Comparison of ENCODE assay signal across 11 mouse cellular contexts in genomic region chr19:37320802-37321619, GRCm38 (mm10). TPM values are rescaled to one million over a fixed set of nuclear protein-coding genes. Genes with fewer than 3 reads are reported as not detected.
DNase-seq lines count a peak whose midpoint lies in the region; ATAC-seq and TF ChIP-seq lines count a peak whose summit lies in the region.
"Had no signal": no experiment of that assay in that cellular context is flagged by ENCODE, and none has a peak within 500 bp of the region (broad histone marks: within the 10 kb centered on the region; RNA-seq: fewer than 3 reads in every experiment).

No protein-coding gene starts in this region.

- H3K27ac ChIP-seq in cerebellum, adult 2 months (ENCODE audit: insufficient read depth, low read length), result no peak overlapping the region
- H3K27ac ChIP-seq in hindbrain, embryonic 13.5 days, result no peak overlapping the region
- H3K27ac ChIP-seq: liver, embryonic 14.5 days had no signal

- 0 out of 2 replicates have a peak, but pooled peaks cover 2% of the 10 kb centered on the region for H3K4me1 ChIP-seq in cerebellum, adult 2 months (ENCODE audit: control insufficient read depth, insufficient read depth, low read length)
- H3K4me1 ChIP-seq in hindbrain, embryonic 13.5 days (replicated peaks), result no peaks in the 10 kb centered on the region

- H3K27me3 ChIP-seq in cerebellum, adult 2 months (ENCODE audit: control insufficient read depth, insufficient read depth, low read length), result no peaks in the 10 kb centered on the region; the same call in 1 of the 2 replicates
- no peaks in the 10 kb centered on the region for H3K27me3 ChIP-seq in hindbrain, embryonic 13.5 days

- no peak for ATAC-seq in hindbrain, embryonic 13.5 days (ENCODE audit: low FRiP score)

- peak; percentile 53 to 69 for DNase-seq in cerebellum, adult 2 months
- no peak for DNase-seq in cerebellum, adult 11 months
- DNase-seq in lung, adult 18-20 months, result peak; percentile 59 to 77
- DNase-seq in lung, postnatal 4 days, result no peak
- DNase-seq in cerebellum, postnatal 10 days, result peak; percentile 49 to 64
- DNase-seq in large intestine, adult 2 months (ENCODE audit: low read depth, low spot score), result peak; percentile 33
- no peak for DNase-seq in thymus, postnatal 25 days
- DNase-seq: thymus, adult 2 months had no signal

- peaks cover 17% of the 10 kb centered on the region for H3K36me3 ChIP-seq in hindbrain, embryonic 13.5 days

- WGBS in cerebellum, adult 2 months, result 61% methylated on average over 16 of the region's 16 CpGs
- 42% methylated on average over 16 of the region's 16 CpGs for WGBS in large intestine, adult 2 months
- WGBS in hindbrain, embryonic 13.5 days, result 92% methylated on average over 16 of the region's 16 CpGs

- no peak for TF ChIP-seq CTCF in cerebellum, adult 2 months (IDR thresholded peaks at IDR 0.05; ENCODE audit: borderline replicate concordance, insufficient read depth, low read depth, low read length)

- no peaks in the 10 kb centered on the region for H3K9me3 ChIP-seq in hindbrain, embryonic 13.5 days

- no peak for TF ChIP-seq POLR2A in cerebellum, adult 2 months (IDR thresholded peaks at IDR 0.05; ENCODE audit: borderline replicate concordance, insufficient read depth, low read length)

- no peak overlapping the region for H3K4me3 ChIP-seq in cerebellum, adult 2 months (replicated peaks; ENCODE audit: insufficient read depth, low read depth, low read length)
- H3K4me3 ChIP-seq in hindbrain, embryonic 13.5 days, result no peak overlapping the region
- H3K4me3 ChIP-seq: myocyte had no signal

- no peak overlapping the region for H3K9ac ChIP-seq in hindbrain, embryonic 13.5 days
- H3K9ac ChIP-seq: liver, embryonic 14.5 days had no signal

- H3K4me2 ChIP-seq in hindbrain, embryonic 13.5 days, result no peak overlapping the region

RNA-seq across cellular contexts. Expression of gene Ide, which starts 16.6 kb away (rescaled TPM):
- 33.7 and 39.6 TPM in 2 replicates for polyA plus RNA-seq in cerebellum, adult 2 months (2012; rRNA removed)
- 15.7 and 23.7 TPM in 2 replicates for polyA plus RNA-seq in large intestine, adult 2 months (2012; rRNA removed)
- 35.3 and 35.7 TPM in 2 replicates for polyA plus RNA-seq in hindbrain, embryonic 13.5 days (2015; fragmentation: Nextera tagmentation; extraction: Ambion mirVana)

RNA-seq across cellular contexts. Expression of gene Kif11, which starts 55.2 kb away (rescaled TPM):
- polyA plus RNA-seq in cerebellum, adult 2 months (2012; rRNA removed), result 0.46 and 0.49 TPM in 2 replicates
- polyA plus RNA-seq in large intestine, adult 2 months (2012; rRNA removed), result 5.3 and 6.3 TPM in 2 replicates
- polyA plus RNA-seq in hindbrain, embryonic 13.5 days (2015; fragmentation: Nextera tagmentation; extraction: Ambion mirVana), result 13.5 and 14.3 TPM in 2 replicates

Comparison
In these comparisons a context has a peak if more than half of its experiments do, and no peak if none do; other contexts are left out.
1. DNase-seq: peak in cerebellum, adult 2 months (2 of 2), lung, adult 18-20 months (2 of 2), cerebellum, postnatal 10 days (2 of 2) and large intestine, adult 2 months (single experiment); none in cerebellum, adult 11 months (single experiment), lung, postnatal 4 days (0 of 2) and thymus, postnatal 25 days (single experiment).